In the genomic region with DNA sequence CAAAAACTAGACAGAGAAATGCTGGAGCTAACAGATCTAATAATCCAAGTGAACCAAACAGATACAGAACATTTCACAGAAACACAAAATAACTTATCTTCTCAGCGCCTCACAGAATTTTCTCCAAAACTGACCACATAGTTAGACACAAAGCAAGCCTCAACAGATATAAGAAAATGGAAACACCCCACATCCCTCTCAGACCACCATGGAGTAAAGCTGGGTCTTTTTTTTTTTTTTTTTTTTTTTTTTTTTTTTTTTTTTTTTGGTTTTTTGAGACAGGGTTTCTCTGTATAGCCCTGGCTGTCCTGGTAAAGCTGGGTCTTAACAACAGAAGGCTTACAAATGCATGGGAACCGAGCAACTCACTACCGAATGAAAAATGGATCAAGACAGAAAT, we compare ENCODE assay signal across 44 mouse cellular contexts. TPM values are rescaled to one million over a fixed set of nuclear protein-coding genes. Genes with fewer than 3 reads are reported as not detected.
"Had no signal": no experiment of that assay in that cellular context is flagged by ENCODE, and none has a peak within 500 bp of the region (broad histone marks: within the 10 kb centered on the region; RNA-seq: fewer than 3 reads in every experiment).

No protein-coding gene starts in this region.

- H3K9me3 ChIP-seq: limb, embryonic 10.5 days; limb, embryonic 12.5 days; limb, embryonic 13.5 days; limb, embryonic 15.5 days; liver, embryonic 12.5 days; liver, embryonic 13.5 days; liver, embryonic 15.5 days; lung, embryonic 15.5 days; midbrain, embryonic 10.5 days; midbrain, embryonic 12.5 days; midbrain, embryonic 13.5 days; midbrain, embryonic 15.5 days; neural tube, embryonic 12.5 days had no signal

- DNase-seq: left cerebral cortex, postnatal 4 days; liver; liver, embryonic 13.5 days; liver, postnatal 0 days; lung, adult 18-20 months; lung, adult 2 months; lung, embryonic 14.5 days; lung, postnatal 10 days; lung, postnatal 14 days; lung, postnatal 36 days; lung, postnatal 4 days; midbrain, embryonic 14.5 days had no signal

- H3K27me3 ChIP-seq: limb, embryonic 12.5 days; limb, embryonic 13.5 days; limb, embryonic 15.5 days; lung, embryonic 15.5 days; megakaryocyte, embryonic 14.5 days; midbrain, embryonic 12.5 days; midbrain, embryonic 13.5 days; midbrain, embryonic 15.5 days; neural tube, embryonic 12.5 days had no signal

- H3K9ac ChIP-seq: limb, embryonic 12.5 days; limb, embryonic 13.5 days; limb, embryonic 15.5 days; liver, embryonic 12.5 days; liver, embryonic 13.5 days; liver, embryonic 14.5 days; liver, embryonic 15.5 days; liver, postnatal 0 days; lung, embryonic 14.5 days; lung, embryonic 15.5 days; midbrain, embryonic 12.5 days; midbrain, embryonic 13.5 days; midbrain, embryonic 15.5 days; neural tube, embryonic 12.5 days had no signal

- ATAC-seq: liver, embryonic 12.5 days; liver, postnatal 0 days; lung, postnatal 0 days; midbrain, embryonic 13.5 days; midbrain, embryonic 15.5 days had no signal

- H3K36me3 ChIP-seq: limb, embryonic 10.5 days; limb, embryonic 12.5 days; limb, embryonic 13.5 days; limb, embryonic 15.5 days; liver, embryonic 12.5 days; liver, embryonic 13.5 days; liver, embryonic 15.5 days; lung, embryonic 15.5 days; midbrain, embryonic 10.5 days; midbrain, embryonic 12.5 days; midbrain, embryonic 13.5 days; midbrain, embryonic 15.5 days; neural tube, embryonic 12.5 days had no signal

- H3K4me1 ChIP-seq: limb, embryonic 10.5 days; limb, embryonic 12.5 days; limb, embryonic 13.5 days; limb, embryonic 15.5 days; liver, embryonic 12.5 days; liver, embryonic 13.5 days; liver, embryonic 15.5 days; lung, embryonic 15.5 days; midbrain, embryonic 10.5 days; midbrain, embryonic 12.5 days; midbrain, embryonic 13.5 days; midbrain, embryonic 15.5 days; neural tube, embryonic 12.5 days had no signal

- H3K4me2 ChIP-seq: limb, embryonic 12.5 days; limb, embryonic 13.5 days; limb, embryonic 15.5 days; liver, embryonic 11.5 days; liver, embryonic 12.5 days; liver, embryonic 13.5 days; liver, embryonic 15.5 days; lung, embryonic 14.5 days; lung, embryonic 15.5 days; midbrain, embryonic 11.5 days; midbrain, embryonic 12.5 days; midbrain, embryonic 13.5 days; midbrain, embryonic 15.5 days; neural tube, embryonic 12.5 days had no signal

- H3K27ac ChIP-seq: limb, embryonic 10.5 days; limb, embryonic 12.5 days; limb, embryonic 13.5 days; limb, embryonic 15.5 days; liver, embryonic 12.5 days; liver, embryonic 13.5 days; liver, embryonic 14.5 days; liver, embryonic 15.5 days; lung, embryonic 15.5 days; macrophage; midbrain, embryonic 10.5 days; midbrain, embryonic 12.5 days; midbrain, embryonic 13.5 days; midbrain, embryonic 15.5 days; neural tube, embryonic 12.5 days had no signal

- H3K4me3 ChIP-seq: limb, embryonic 10.5 days; limb, embryonic 12.5 days; limb, embryonic 13.5 days; limb, embryonic 15.5 days; liver, embryonic 12.5 days; liver, embryonic 13.5 days; liver, embryonic 15.5 days; lung, embryonic 15.5 days; megakaryocyte, embryonic 14.5 days; midbrain, embryonic 10.5 days; midbrain, embryonic 12.5 days; midbrain, embryonic 13.5 days; midbrain, embryonic 15.5 days; myocyte; neural tube, embryonic 12.5 days had no signal

RNA-seq across cellular contexts. Expression of a gene that starts 42.3 kb away (rescaled TPM):
- total RNA-seq: megakaryocyte-erythroid progenitor cell, adult 5-6 weeks had no signal

RNA-seq across cellular contexts. Expression of a gene that starts 47.4 kb away (rescaled TPM):
- total RNA-seq: left cerebral cortex, adult 8-10 months; left cerebral cortex, postnatal 10 days; left cerebral cortex, postnatal 14 days; left cerebral cortex, postnatal 25 days; left cerebral cortex, postnatal 36 days; left cerebral cortex, postnatal 4 days; liver, adult 2 months; megakaryocyte progenitor cell, adult 5-6 weeks; megakaryocyte, adult 5-6 weeks; megakaryocyte-erythroid progenitor cell, adult 5-6 weeks; midbrain, postnatal 0 days; monocyte, adult 5-6 weeks had no signal
- polyA plus RNA-seq: limb, embryonic 10.5 days; limb, embryonic 11.5 days; limb, embryonic 12.5 days; limb, embryonic 13.5 days; liver, adult 2 months; liver, embryonic 13.5 days; macrophage; midbrain, embryonic 10.5 days; midbrain, embryonic 11.5 days; midbrain, embryonic 12.5 days; midbrain, embryonic 13.5 days; midbrain, embryonic 14.5 days; midbrain, embryonic 15.5 days; midbrain, postnatal 0 days; neural tube, embryonic 11.5 days; neural tube, embryonic 12.5 days had no signal
